Mouse (Mus musculus) megakaryocyte, adult 5-6 weeks (primary cell): ENCODE data around the gene Klf11. TPM values are rescaled to one million over a fixed set of nuclear protein-coding genes. Genes with fewer than 3 reads are reported as not detected.
"Not testable (repeated sequence)": the region's sequence is repeated elsewhere in the genome, so short reads cannot be mapped to it uniquely, and the experiment has no call there.

ENCODE experiments used
- ATAC-seq: 2 replicates; pipeline ENCODE4 v1.8.0; 2016; ENCODE audit warnings: mild to moderate bottlenecking, inconsistent platforms; ENCODE audit not compliant: poor library complexity, severe bottlenecking
- total RNA-seq, 2 experiments: library from RNA; stranded (forward) in 1 of 2; stranded (reverse) in 1 of 2; fragments of 153-499, 151-499 nt in 1 of 2; fragments of 221-1000, 200-1000 nt in 1 of 2; gene quantifications; 2 replicates each; pipeline versions ENCODE4 v1.2.3 to v1.2.4; 2015 to 2017

The Klf11 gene
- total RNA-seq, 2 experiments from 2014 or later: 7.7 to 7.9 TPM

DNA sequence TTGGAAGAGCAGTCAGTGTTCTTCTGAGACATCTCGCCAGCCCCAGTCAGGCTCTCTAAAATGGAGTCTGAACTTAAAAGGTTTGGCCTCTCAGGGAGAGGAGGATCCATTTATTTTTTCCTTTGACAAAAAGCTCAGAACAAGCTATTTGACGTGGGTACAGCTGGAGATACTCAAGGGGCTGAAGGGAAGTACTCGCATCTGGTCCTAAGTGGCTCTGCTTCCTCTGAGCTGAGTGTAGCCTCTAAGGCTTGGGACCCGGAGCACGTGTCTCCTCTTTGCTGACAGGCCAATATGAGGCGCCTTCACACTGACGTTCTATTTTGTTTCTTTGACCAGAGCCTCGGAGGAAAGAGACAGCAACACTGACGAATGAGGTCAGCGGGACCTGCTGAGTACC, 48.5 kb downstream of the Klf11 start:
- no peak for ATAC-seq

DNA sequence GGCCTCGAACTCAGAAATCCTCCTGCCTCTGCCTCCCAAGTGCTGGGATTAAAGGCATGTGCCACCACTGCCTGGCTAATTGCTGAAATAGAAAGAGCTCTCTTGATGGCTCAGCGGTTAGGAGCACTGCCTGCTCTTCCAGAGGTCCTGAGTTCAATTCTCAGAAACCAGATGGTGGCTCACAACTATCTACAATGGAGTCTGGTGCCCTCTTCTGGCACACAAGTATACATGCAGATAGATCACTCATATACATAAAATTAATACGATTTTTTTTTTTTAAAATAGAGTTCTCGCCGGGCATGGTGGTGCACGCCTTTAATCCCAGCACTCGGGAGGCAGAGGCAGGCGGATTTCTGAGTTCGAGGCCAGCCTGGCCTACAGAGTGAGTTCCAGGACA, 50.5 kb downstream of the Klf11 start:
- ATAC-seq: not testable (repeated sequence)

DNA sequence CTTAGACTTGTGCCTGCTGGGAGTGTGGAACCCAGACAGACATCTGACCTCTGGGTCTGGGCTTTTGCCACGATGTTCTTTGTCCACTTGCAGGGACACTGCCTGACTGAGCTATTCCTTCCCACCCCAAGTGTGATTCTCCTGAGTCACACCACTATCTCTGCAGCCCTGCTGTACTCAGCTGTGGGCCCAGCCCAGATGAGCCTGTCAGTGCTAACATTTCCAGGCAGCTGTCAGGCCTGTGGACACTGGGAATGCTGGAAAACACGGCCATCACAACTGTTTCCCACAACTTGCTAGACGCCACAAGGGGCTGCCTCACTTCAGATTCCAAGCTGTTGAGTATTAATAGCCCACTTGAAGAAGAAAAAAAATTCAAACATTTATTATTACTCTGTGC, 51.9 kb downstream of the Klf11 start:
- no peak for ATAC-seq

DNA sequence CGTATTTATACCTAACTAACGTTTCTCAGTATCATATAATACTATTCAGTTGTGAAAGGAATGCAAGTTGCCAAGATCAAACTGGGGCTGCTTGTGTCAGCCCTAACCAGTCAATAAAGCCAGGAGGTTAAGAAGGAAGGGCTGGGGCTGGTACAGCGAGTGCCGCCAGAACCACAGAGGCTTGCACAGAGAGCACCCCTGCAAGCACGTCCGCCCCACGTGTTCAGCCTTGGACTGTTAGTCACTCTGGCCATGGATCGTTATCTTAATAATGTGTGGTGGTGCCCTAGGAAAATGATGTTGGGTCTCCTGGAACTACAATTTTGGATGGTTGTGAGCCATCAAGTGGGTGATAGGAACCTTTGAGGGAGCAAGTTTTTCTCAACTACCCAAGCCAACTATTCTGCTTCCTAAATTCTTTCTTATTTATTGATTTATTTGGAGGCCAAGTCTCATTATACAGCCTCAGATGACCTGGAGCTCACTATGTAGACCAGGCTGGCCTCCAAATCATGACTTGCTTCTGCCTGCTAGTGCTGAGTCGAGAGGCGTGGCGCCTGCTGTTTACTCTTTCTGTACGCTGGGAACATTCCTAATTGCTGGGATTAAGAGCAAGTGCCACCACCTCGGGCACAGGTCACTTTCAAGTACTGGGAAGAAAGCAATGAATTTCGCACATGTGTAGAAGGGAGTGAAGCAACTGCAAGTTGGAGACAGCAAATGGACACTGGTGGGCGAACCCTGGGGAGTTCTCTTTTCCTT, 54.6 kb downstream of the Klf11 start:
- ATAC-seq: no peak

DNA sequence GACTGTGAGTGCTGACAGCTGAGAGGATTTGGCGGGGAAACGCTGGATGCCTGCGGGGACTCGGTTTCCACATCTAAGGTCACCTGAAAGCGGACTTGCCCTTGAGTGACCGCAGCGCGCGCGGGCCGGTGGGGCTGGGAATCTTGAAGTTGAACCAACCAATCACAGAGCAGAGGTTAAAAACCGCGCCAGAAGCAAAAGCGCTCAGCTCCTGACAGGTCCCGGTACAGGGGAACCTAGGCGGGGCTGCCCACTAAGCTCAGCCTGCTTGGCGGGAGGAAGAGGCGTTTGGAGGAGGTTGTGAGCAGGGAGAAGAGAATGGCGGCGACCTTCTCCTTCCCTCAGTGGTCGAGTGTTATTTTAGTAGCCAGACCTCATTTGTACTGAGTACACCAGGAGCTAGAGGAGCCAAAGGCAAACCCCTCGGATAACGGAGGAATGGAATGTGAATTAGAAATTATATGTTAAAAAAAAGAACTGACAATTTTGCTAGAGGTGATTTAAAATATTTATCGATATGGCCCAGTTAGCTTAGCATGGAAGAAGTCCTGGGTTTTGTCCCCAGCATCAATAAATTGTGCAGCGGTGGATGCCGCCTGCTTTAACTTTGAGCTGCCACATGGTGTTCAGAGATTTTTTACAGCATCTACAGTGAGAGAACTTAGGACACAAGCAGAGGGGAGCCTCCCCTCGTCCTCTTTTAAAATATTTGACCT, 55.8 kb downstream of the Klf11 start:
- ATAC-seq: peak; percentile 36

DNA sequence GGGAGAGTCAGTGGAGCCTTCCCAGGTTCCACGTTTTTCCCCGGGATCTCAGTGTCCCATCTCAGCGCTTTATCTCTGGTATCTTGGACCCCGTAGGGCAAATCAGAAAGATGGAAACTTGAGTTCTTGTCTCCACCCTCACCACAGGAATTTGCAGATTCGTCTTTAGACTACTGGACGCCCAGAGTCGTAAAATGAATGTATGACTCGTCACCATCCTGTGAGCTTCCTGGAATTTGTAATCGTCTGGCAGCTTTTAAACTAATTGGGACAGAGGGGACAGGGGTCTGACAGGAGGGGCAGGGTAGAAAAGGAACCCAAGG, 56.4 kb downstream of the Klf11 start:
- no peak for ATAC-seq

DNA sequence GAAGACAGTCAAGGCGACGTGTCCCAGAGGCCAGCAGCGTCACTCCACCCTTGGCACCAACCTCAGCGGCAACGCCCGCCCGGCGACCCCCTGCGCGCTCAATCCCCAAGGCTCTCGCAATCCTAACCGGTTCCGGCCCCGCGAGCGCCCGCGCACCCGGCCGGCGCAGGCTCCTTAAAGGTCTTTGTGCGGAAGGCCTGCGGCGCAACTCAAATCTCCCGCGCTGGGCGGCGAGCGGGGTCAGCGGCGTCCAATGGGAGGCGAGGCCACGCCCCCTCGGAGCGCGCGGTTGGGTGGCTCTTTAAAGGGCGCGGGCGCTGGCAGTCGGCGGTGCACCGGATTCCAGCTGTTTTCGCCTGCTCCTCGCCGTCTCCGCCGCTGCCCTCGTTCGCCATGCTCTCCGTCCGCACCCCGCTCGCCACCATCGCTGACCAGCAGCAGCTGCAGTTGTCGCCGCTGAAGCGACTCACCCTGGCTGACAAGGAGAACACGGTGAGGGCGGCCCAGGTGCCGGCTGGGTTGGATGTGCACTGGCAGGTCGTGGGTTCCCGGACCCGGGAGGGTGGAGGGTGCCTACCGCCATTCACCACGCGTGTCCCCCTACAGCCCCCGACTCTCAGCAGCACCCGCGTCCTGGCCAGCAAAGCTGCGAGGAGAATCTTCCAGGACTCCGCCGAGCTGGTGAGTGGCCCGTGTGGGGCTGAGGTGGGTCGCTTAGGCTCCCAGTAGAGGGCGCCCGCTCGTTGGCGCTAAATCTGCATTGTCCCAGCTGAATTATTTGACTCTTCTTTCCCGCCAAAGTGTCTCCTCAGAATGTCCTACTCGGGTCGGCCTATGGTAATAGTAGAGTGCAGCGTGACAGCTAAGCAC, 57.1 kb downstream of the Klf11 start, which contains the start of gene Rrm2:
TSS of gene Rrm2 (plus strand) at position 288 of the 870 bp plus-strand sequence.
- ATAC-seq: peak; percentile 76

DNA sequence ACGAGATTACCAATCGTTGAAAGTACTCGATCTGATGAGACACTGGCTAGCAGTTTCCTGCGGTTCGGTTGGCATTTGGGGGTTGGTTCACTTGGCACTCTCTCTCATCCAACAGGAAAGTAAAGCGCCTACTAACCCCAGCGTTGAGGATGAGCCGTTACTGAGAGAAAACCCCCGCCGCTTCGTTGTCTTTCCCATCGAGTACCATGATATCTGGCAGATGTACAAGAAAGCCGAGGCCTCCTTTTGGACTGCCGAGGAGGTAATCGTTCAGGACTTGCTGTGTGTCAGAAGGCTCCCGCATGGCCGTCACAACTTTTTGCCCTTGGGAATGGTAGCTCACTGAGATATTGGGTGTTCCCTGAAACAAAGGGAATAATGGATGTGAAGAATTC, 57.7 kb downstream of the Klf11 start:
- no peak for ATAC-seq

DNA sequence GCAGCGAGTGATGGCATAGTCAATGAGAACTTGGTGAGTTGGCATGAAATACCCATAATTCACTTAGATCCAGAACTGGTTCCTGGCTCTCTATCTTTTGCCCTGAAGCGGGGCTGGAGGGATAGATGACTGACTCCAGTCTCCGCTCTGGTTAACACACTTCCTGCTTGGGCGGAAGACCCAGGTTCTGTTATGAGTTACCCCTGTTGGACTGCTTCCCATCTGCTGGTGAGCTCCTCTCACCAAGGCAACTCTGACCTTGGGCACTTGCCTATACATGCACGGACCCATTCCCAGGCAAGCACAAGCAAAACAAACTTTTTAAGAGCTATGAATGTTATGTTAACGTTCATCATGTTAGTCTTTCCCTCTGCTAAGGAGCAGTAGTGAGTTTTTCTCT, 58.3 kb downstream of the Klf11 start:
- no peak for ATAC-seq

DNA sequence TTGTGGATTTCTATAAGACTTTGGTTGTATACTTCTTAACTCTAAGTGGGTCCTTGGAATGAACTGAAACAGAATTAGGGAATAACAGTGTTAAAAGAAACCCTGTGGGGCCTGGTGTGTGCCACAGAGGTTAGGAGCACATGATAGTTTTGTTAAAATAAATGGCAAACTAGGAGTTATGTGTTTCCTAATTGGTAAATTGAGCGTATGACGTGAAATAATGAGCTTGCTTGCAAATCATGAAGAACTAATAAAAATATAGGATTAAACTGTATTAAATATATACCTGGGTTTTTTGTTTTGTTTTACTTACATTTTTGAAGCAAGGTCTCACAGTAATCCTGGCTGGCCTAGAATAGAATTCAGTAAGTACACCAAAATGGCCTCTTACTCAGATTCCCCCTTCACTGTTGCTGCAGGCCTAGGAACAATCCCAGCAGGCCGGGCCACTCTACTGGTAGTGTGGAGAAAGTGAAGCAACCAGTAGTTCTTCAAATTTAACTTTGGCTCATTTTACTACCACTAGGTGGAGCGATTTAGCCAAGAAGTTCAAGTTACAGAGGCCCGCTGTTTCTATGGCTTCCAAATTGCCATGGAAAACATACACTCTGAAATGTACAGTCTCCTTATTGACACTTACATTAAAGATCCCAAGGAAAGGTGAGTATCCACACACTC, 58.9 kb downstream of the Klf11 start:
- peak; percentile 44 for ATAC-seq

DNA sequence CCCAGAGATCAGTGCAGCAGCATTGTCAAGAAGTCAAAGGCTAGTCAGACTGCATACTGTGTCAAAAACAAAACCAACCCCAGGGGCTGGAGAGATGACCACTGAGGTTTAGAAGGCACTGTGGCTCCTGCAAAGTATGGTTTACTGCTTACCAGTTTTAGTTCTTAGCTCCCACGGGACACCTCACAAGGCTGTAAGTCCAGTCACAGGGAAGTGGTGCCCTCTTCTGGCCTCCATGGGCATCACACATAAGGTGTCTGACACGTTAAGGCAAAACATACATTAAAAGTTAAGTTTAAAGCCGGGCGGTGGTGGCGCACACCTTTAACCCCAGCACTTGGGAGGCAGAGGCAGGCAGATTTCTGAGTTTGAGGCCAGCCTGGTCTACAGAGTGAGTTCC, 59.6 kb downstream of the Klf11 start:
- 0 out of 2 replicates have a peak, but pooled peaks have one; percentile 14 for ATAC-seq

Other genes with a start within 250 kb of the Klf11 start
- 29.2 and 32.6 TPM in 2 replicates for gene Taf1b, start 152.9 kb upstream of the Klf11 start, total RNA-seq (2015)
- 36.5 and 47.2 TPM in 2 replicates for gene Taf1b, start 152.9 kb upstream of the Klf11 start, total RNA-seq (2017)
- gene Grhl1, start 79.0 kb upstream of the Klf11 start, total RNA-seq (2015): 0.22 and 0.52 TPM in 2 replicates
- gene Grhl1, start 79.0 kb upstream of the Klf11 start, total RNA-seq (2017): 0.37 and 0.57 TPM in 2 replicates
- not detected in 2 replicates for gene Cys1, start 30.5 kb downstream of the Klf11 start, total RNA-seq (2015)
- not detected in 2 replicates for gene Cys1, start 30.5 kb downstream of the Klf11 start, total RNA-seq (2017)
- 157 TPM in 2 replicates for gene Rrm2, start 57.0 kb downstream of the Klf11 start, total RNA-seq (2015)
- gene Rrm2, start 57.0 kb downstream of the Klf11 start, total RNA-seq (2017): 134 and 135 TPM in 2 replicates
- gene Mboat2, start 179.6 kb downstream of the Klf11 start, total RNA-seq (2015): 0.18 and 1.2 TPM in 2 replicates
- gene Mboat2, start 179.6 kb downstream of the Klf11 start, total RNA-seq (2017): 1.1 and 1.4 TPM in 2 replicates